Mouse (Mus musculus) midbrain, embryonic 11.5 days (tissue): ENCODE data around the gene Hck. TPM values are rescaled to one million over a fixed set of nuclear protein-coding genes. Genes with fewer than 3 reads are reported as not detected.

Source experiments
- ATAC-seq: fragments of 200-750 bp; cut with Nextera tagmentation; 2 replicates; pipeline ENCODE4 v1.8.0; 2017; ENCODE audit warnings: moderate TSS enrichment, moderate library complexity; ENCODE audit not compliant: low FRiP score
- DNase-seq: peaks from one replicate; pipeline ENCODE4 v3.0.0; 2015; ENCODE audit warnings: low spot score; ENCODE audit errors: missing footprints
- H3K27ac ChIP-seq: fragments of 300-500 bp; sonication (generic); 2 replicates; pipeline ENCODE4 v1.5.1; 2014; ENCODE audit warnings: low read depth, low read length
- H3K27me3 ChIP-seq: fragments of 300-500 bp; sonication (generic); 2 replicates; pipeline ENCODE4 v1.6.1; 2014; ENCODE audit warnings: mild to moderate bottlenecking, low read length, moderate library complexity, mixed read lengths; ENCODE audit not compliant: control insufficient read depth, insufficient read depth
- H3K36me3 ChIP-seq: fragments of 300-500 bp; sonication (generic); 2 replicates; pipeline ENCODE4 v1.6.1; 2014; ENCODE audit warnings: mild to moderate bottlenecking, low read length, moderate library complexity, mixed read lengths; ENCODE audit not compliant: control insufficient read depth, insufficient read depth
- H3K4me1 ChIP-seq: fragments of 300-500 bp; sonication (generic); 2 replicates; pipeline ENCODE4 v1.6.1; 2014; ENCODE audit warnings: low read length; ENCODE audit not compliant: control insufficient read depth, insufficient read depth
- H3K4me2 ChIP-seq: fragments of 300-500 bp; sonication (generic); 2 replicates; pipeline ENCODE4 v1.6.1; 2014; ENCODE audit warnings: mild to moderate bottlenecking, moderate library complexity
- H3K4me3 ChIP-seq: fragments of 300-500 bp; sonication (generic); 2 replicates; pipeline ENCODE4 v1.5.1; 2014; ENCODE audit warnings: low read depth, low read length
- H3K9ac ChIP-seq: fragments of 300-500 bp; sonication (generic); 2 replicates; pipeline ENCODE4 v1.6.1; 2014; ENCODE audit warnings: low read length
- H3K9me3 ChIP-seq: fragments of 300-500 bp; sonication (generic); 2 replicates; pipeline ENCODE4 v1.6.1; 2016; ENCODE audit warnings: low read length; ENCODE audit not compliant: control insufficient read depth
- WGBS: fragments of 180-500 bp; shearing (Covaris S2); extraction: QIAGEN DNeasy Blood & Tissue Kit; methylation state at CpG from one replicate; pipeline ENCODE4 v1.1.7; 2014; 5-methylcytosine and 5-hydroxymethylcytosine counted together
- polyA plus RNA-seq: library from polyadenylated mRNA; unstranded; fragments of >200 nt; fragmentation: Nextera tagmentation; extraction: Ambion mirVana; gene quantifications from 2 replicates; pipeline ENCODE4 v1.2.1, GENCODE M21; 2014

Hck gene
- polyA plus RNA-seq, 1 experiment from 2014 or later = 2.4 TPM

GRCm38 (mm10) chr2:153139996-153140613, 31.8 kb downstream of the Hck start:
- Histone ChIP-seq H3K4me2 (no peak overlapping the region), H3K27ac (no peak overlapping the region), H3K9ac (no peak overlapping the region), H3K4me3 (no peak overlapping the region), H3K4me1 (peaks cover 6% of the 10 kb centered on the region; the same call in 1 of the 2 replicates), H3K9me3 (no peaks in the 10 kb centered on the region), H3K27me3 (no peaks in the 10 kb centered on the region), H3K36me3 (no peaks in the 10 kb centered on the region)
- ATAC-seq = peak; percentile 66; the same call in 1 of the 2 replicates
- WGBS = 9% methylated on average over 9 of the region's 9 CpGs
- DNase-seq = peak; percentile 88

DNA sequence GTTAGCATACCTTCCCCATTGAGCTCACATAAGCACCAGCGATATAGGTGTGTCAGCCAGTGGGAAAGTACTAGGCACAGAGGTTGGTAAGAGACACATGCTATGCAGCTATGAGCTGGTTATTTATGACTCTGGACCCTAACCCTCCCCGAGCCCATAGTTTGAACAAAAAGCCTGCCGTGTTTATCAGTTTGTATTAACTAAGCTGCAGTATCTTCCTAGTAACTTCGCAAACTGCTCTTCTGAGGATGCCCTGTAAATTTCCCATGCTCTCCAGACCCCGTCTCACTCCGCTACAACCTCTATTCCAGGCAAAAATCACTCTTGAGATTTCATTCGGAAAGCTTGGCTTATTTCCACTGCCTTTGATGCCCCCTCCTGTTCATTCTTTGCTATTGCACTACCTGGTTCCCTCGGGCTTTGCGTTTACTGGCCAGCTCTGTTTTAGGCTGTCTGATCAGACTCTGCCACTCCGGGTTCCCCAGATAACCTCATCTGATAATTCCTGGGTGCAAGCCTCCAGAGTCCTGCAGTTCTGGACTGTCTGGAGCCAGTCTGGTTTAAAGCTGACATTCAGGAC, 34.4 kb downstream of the Hck start:
- H3K36me3 ChIP-seq = no peaks in the 10 kb centered on the region
- H3K4me2 ChIP-seq = no peak overlapping the region
- H3K4me3 ChIP-seq = no peak overlapping the region
- DNase-seq (peak; percentile 94), ATAC-seq (no peak)
- peaks cover 6% of the 10 kb centered on the region; the same call in 1 of the 2 replicates for H3K4me1 ChIP-seq
- 37% methylated on average over 10 of the region's 10 CpGs for WGBS
- H3K9me3 ChIP-seq = no peaks in the 10 kb centered on the region
- no peak overlapping the region for H3K9ac ChIP-seq
- H3K27ac ChIP-seq = no peak overlapping the region
- H3K27me3 ChIP-seq = no peaks in the 10 kb centered on the region

GRCm38 (mm10) chr2:153145346-153145745, 37.1 kb downstream of the Hck start:
- H3K27ac ChIP-seq = no peak overlapping the region
- no peak overlapping the region for H3K4me2 ChIP-seq
- H3K36me3 ChIP-seq = no peaks in the 10 kb centered on the region
- WGBS = 77% methylated on average over 5 of the region's 5 CpGs
- no peak overlapping the region for H3K4me3 ChIP-seq
- no peak for DNase-seq
- H3K4me1 ChIP-seq = no peaks in the 10 kb centered on the region
- H3K27me3 ChIP-seq = no peaks in the 10 kb centered on the region
- H3K9ac ChIP-seq = no peak overlapping the region
- no peaks in the 10 kb centered on the region for H3K9me3 ChIP-seq
- ATAC-seq = no peak

DNA sequence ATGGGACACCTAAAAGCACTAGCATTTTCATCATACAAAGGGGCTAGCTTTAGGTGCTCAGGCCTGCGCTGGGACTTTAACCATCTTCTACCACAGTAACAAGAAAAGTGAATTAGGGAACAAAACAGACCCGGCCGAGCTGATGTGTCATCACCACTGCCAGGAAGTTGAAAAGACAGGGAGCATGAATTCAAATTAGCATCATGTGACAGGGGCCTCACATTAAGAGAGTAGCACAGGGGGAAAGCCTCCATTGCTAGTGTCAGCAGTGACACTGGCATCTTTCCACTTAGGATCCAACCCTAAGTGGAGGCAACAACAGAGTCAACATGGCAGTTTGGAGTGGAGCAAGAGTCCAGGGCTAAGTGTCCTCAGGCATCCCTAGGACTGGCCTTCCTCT, 39.0 kb downstream of the Hck start:
- H3K27ac ChIP-seq = no peak overlapping the region
- no peak overlapping the region for H3K4me2 ChIP-seq
- no peak overlapping the region for H3K4me3 ChIP-seq
- no peaks in the 10 kb centered on the region for H3K9me3 ChIP-seq
- no peak for DNase-seq
- no peaks in the 10 kb centered on the region for H3K36me3 ChIP-seq
- H3K9ac ChIP-seq = no peak overlapping the region
- 88% methylated on average over 3 of the region's 3 CpGs for WGBS
- no peaks in the 10 kb centered on the region for H3K27me3 ChIP-seq
- no peak for ATAC-seq
- no peaks in the 10 kb centered on the region for H3K4me1 ChIP-seq

GRCm38 (mm10) chr2:153147715-153148114, 39.4 kb downstream of the Hck start:
- no peak for ATAC-seq
- peak; percentile 96 for DNase-seq
- H3K36me3 ChIP-seq = no peaks in the 10 kb centered on the region
- WGBS = 17% methylated on average over 3 of the region's 3 CpGs
- no peak overlapping the region for H3K4me2 ChIP-seq
- H3K9me3 ChIP-seq = no peaks in the 10 kb centered on the region
- no peak overlapping the region for H3K4me3 ChIP-seq
- no peak overlapping the region for H3K27ac ChIP-seq
- H3K27me3 ChIP-seq = no peaks in the 10 kb centered on the region
- H3K9ac ChIP-seq = no peak overlapping the region
- no peaks in the 10 kb centered on the region for H3K4me1 ChIP-seq

- ATAC-seq (no peak), DNase-seq (no peak)
- H3K9ac ChIP-seq = no peak overlapping the region
- H3K4me1 ChIP-seq = no peaks in the 10 kb centered on the region
- 82% methylated on average over 3 of the region's 3 CpGs for WGBS
- H3K4me3 ChIP-seq = no peak overlapping the region
- no peaks in the 10 kb centered on the region for H3K36me3 ChIP-seq
- no peak overlapping the region for H3K27ac ChIP-seq
- H3K27me3 ChIP-seq = no peaks in the 10 kb centered on the region
- no peak overlapping the region for H3K4me2 ChIP-seq
- H3K9me3 ChIP-seq = no peaks in the 10 kb centered on the region
These were observed 41.5 kb downstream of the Hck start for GRCm38 (mm10) chr2:153149742-153150141.

GRCm38 (mm10) chr2:153151026-153151425, 42.8 kb downstream of the Hck start:
- no peak for DNase-seq
- no peaks in the 10 kb centered on the region for H3K9me3 ChIP-seq
- H3K4me1 ChIP-seq = no peaks in the 10 kb centered on the region
- no peak overlapping the region for H3K27ac ChIP-seq
- H3K9ac ChIP-seq = no peak overlapping the region
- H3K4me3 ChIP-seq = no peak overlapping the region
- no peak overlapping the region for H3K4me2 ChIP-seq
- 86% methylated on average over 7 of the region's 7 CpGs for WGBS
- no peaks in the 10 kb centered on the region for H3K27me3 ChIP-seq
- no peak for ATAC-seq
- no peaks in the 10 kb centered on the region for H3K36me3 ChIP-seq

DNA sequence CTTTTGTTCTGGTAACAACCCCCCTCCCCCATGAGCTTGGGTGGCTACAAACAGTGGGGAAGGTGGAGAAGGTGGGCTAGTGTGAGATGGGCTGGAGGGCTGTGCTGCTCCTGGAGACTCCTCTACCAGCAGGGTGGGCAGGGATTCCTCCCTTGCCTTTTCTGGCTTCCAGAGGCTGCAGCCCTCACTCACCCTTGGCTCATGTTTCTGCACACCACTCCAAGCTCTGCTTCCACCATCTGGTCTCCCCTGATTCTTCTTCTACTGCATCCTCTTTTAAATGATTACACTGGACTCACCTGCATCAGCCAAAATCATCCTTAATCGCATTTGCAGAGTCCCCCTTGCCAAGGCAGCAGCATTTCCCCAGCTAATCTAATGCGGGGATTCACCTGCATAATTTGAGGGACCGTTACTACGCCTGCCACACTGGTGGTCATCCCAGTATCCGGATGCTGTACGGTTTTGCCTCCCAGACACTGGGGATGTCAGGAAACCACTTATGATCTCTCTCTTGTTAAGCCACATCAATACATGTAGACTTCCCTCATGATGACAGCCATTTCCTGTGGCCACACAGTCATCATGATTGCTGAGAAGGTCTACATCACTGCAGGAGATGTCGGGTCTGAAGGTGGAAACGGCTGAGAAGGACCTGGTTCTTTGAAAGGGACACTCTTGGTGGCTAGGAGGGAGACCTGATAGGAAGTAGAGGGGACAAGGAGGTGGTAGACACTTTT, 43.8 kb downstream of the Hck start:
- no peaks in the 10 kb centered on the region for H3K4me1 ChIP-seq
- H3K27ac ChIP-seq = no peak overlapping the region
- H3K9me3 ChIP-seq = no peaks in the 10 kb centered on the region
- H3K9ac ChIP-seq = no peak overlapping the region
- WGBS = 84% methylated on average over 8 of the region's 8 CpGs
- ATAC-seq (no peak), DNase-seq (no peak)
- H3K36me3 ChIP-seq = no peaks in the 10 kb centered on the region
- H3K27me3 ChIP-seq = no peaks in the 10 kb centered on the region
- H3K4me2 ChIP-seq = no peak overlapping the region
- H3K4me3 ChIP-seq = no peak overlapping the region

- no peak overlapping the region for H3K27ac ChIP-seq
- no peaks in the 10 kb centered on the region for H3K27me3 ChIP-seq
- no peak for ATAC-seq
- WGBS = 75% methylated on average over 4 of the region's 4 CpGs
- no peak for DNase-seq
- H3K9ac ChIP-seq = no peak overlapping the region
- H3K4me3 ChIP-seq = no peak overlapping the region
- no peaks in the 10 kb centered on the region for H3K36me3 ChIP-seq
- H3K9me3 ChIP-seq = no peaks in the 10 kb centered on the region
- no peaks in the 10 kb centered on the region for H3K4me1 ChIP-seq
- no peak overlapping the region for H3K4me2 ChIP-seq
These were observed 44.8 kb downstream of the Hck start for GRCm38 (mm10) chr2:153153033-153153450.
